Mouse (Mus musculus) bone marrow, adult 2 months (tissue): ENCODE results near the gene Pde1a. TPM values are rescaled to one million over a fixed set of nuclear protein-coding genes. Genes with fewer than 3 reads are reported as not detected.

Source experiments
- H3K27ac ChIP-seq: fragments of 200-500 bp; 2 replicates; pipeline ENCODE4 v1.5.1; 2012; ENCODE audit warnings: low read depth, mild to moderate bottlenecking, control low read depth, inconsistent platforms, low read length; ENCODE audit not compliant: control insufficient read depth, poor library complexity, insufficient read depth
- H3K4me1 ChIP-seq: fragments of 200-500 bp; 2 replicates; pipeline ENCODE4 v1.6.1; 2011; ENCODE audit warnings: low read length; ENCODE audit not compliant: control insufficient read depth, insufficient read depth
- H3K4me3 ChIP-seq: fragments of 200-500 bp; replicated peaks from 2 replicates; pipeline ENCODE3; 2011; ENCODE audit warnings: mild to moderate bottlenecking, low read depth, low read length, control low read depth; ENCODE audit not compliant: control insufficient read depth
- CTCF ChIP-seq: fragments of 200-500 bp; IDR thresholded peaks from 2 replicates; pipeline ENCODE4 v1.5.1; 2011; ENCODE audit warnings: low read length, control low read depth; ENCODE audit not compliant: control insufficient read depth, insufficient read depth
- POLR2A ChIP-seq: fragments of 200-500 bp; IDR thresholded peaks from 2 replicates; pipeline ENCODE4 v1.6.1; 2011; ENCODE audit warnings: low read depth, mild to moderate bottlenecking, control low read depth, low read length, borderline replicate concordance; ENCODE audit not compliant: control insufficient read depth
- WGBS: fragments of 180-500 bp; shearing (Covaris S2); methylation state at CpG from one replicate; pipeline ENCODE4 v1.1.7; 2018; 5-methylcytosine and 5-hydroxymethylcytosine counted together
- polyA plus RNA-seq: library from polyadenylated mRNA; stranded (reverse); fragments of >200 nt; gene quantifications from 2 replicates; pipeline ENCODE4 v1.2.4, GENCODE M21; 2011; ENCODE audit warnings: low replicate concordance; ENCODE audit not compliant: missing spikeins, insufficient read depth, insufficient read length

The Pde1a gene
- 1.5 and 2.6 TPM in 2 replicates for polyA plus RNA-seq

GRCm38 (mm10) chr2:80128861-80129698 lies at the start of gene Pde1a:
Pde1a (minus strand) TSS chr2:80129458.
- 31% methylated on average over 21 of the region's 21 CpGs for WGBS
- no peak within 1 kb of the TSS for H3K27ac ChIP-seq
- TF ChIP-seq POLR2A (no peak), CTCF (no peak)
- H3K4me3 ChIP-seq, result no peak within 1 kb of the TSS
- no peaks in the 10 kb centered on the region; the same call in 1 of the 2 replicates for H3K4me1 ChIP-seq

GRCm38 (mm10) chr2:80178608-80179280 lies 49.5 kb upstream of the Pde1a start:
- Histone ChIP-seq H3K27ac (no peak overlapping the region), H3K4me1 (no peaks in the 10 kb centered on the region), H3K4me3 (no peak overlapping the region)
- TF ChIP-seq CTCF, result no peak
- no peak for TF ChIP-seq POLR2A
- 76% methylated on average over 4 of the region's 4 CpGs for WGBS

GRCm38 (mm10) chr2:80178154-80178553 lies 48.9 kb upstream of the Pde1a start:
- TF ChIP-seq POLR2A (no peak), CTCF (no peak)
- H3K27ac ChIP-seq, result no peak overlapping the region
- no peaks in the 10 kb centered on the region for H3K4me1 ChIP-seq
- no peak overlapping the region for H3K4me3 ChIP-seq
- WGBS, result 57% methylated on average over 3 of the region's 3 CpGs

GRCm38 (mm10) chr2:80168103-80168502 lies 38.8 kb upstream of the Pde1a start:
- 62% methylated on average over 1 of the region's 1 CpGs for WGBS
- no peak overlapping the region for H3K4me3 ChIP-seq
- TF ChIP-seq CTCF (no peak), POLR2A (no peak)
- H3K27ac ChIP-seq, result no peak overlapping the region
- H3K4me1 ChIP-seq, result no peaks in the 10 kb centered on the region; the same call in 1 of the 2 replicates

- TF ChIP-seq POLR2A, result no peak
- no peak for TF ChIP-seq CTCF
- Histone ChIP-seq H3K4me1 (no peaks in the 10 kb centered on the region), H3K27ac (no peak overlapping the region), H3K4me3 (no peak overlapping the region)
- WGBS, result 34% methylated on average over 2 of the region's 2 CpGs
These were observed 29.5 kb upstream of the Pde1a start for GRCm38 (mm10) chr2:80158784-80159183.

GRCm38 (mm10) chr2:80158196-80158595 lies 28.9 kb upstream of the Pde1a start:
- WGBS, result 73% methylated on average over 3 of the region's 3 CpGs
- no peak overlapping the region for H3K27ac ChIP-seq
- no peaks in the 10 kb centered on the region for H3K4me1 ChIP-seq
- no peak overlapping the region for H3K4me3 ChIP-seq
- no peak for TF ChIP-seq POLR2A
- TF ChIP-seq CTCF, result no peak

- Histone ChIP-seq H3K4me3 (no peak overlapping the region), H3K27ac (no peak overlapping the region), H3K4me1 (no peaks in the 10 kb centered on the region; the same call in 1 of the 2 replicates)
- TF ChIP-seq POLR2A (no peak), CTCF (no peak)
- 35% methylated on average over 6 of the region's 6 CpGs for WGBS
These were observed 20.8 kb upstream of the Pde1a start for GRCm38 (mm10) chr2:80150019-80150418.

- TF ChIP-seq POLR2A (no peak), CTCF (no peak)
- 72% methylated on average over 3 of the region's 3 CpGs for WGBS
- Histone ChIP-seq H3K4me1 (no peaks in the 10 kb centered on the region; the same call in 1 of the 2 replicates), H3K4me3 (no peak overlapping the region), H3K27ac (no peak overlapping the region)
These were observed 20.1 kb upstream of the Pde1a start for GRCm38 (mm10) chr2:80149332-80149731.
